Mouse (Mus musculus) liver, embryonic 12.5 days (tissue): Measurements from ENCODE around the gene Nol8. TPM values are rescaled to one million over a fixed set of nuclear protein-coding genes. Genes with fewer than 3 reads are reported as not detected.

Experiments
- ATAC-seq: fragments of 200-750 bp; cut with Nextera tagmentation; 2 replicates; pipeline ENCODE4 v1.8.0; 2017; ENCODE audit warnings: moderate number of reproducible peaks, mild to moderate bottlenecking, moderate library complexity
- H3K27ac ChIP-seq: fragments of 300-500 bp; sonication (generic); 2 replicates; pipeline ENCODE4 v1.5.1; 2016; ENCODE audit warnings: mild to moderate bottlenecking
- H3K27me3 ChIP-seq: fragments of 300-500 bp; sonication (generic); replicated peaks from 2 replicates; pipeline ENCODE4 v1.6.1; 2016; ENCODE audit warnings: mild to moderate bottlenecking, moderate library complexity
- H3K36me3 ChIP-seq: fragments of 300-500 bp; sonication (generic); 2 replicates; pipeline ENCODE4 v1.6.1; 2016; ENCODE audit warnings: mild to moderate bottlenecking, moderate library complexity
- H3K4me1 ChIP-seq: fragments of 300-500 bp; sonication (generic); 2 replicates; pipeline ENCODE4 v1.6.1; 2016
- H3K4me2 ChIP-seq: fragments of 300-500 bp; sonication (generic); 2 replicates; pipeline ENCODE4 v1.6.1; 2016; ENCODE audit warnings: mild to moderate bottlenecking, moderate library complexity
- H3K4me3 ChIP-seq: fragments of 300-500 bp; sonication (generic); 2 replicates; pipeline ENCODE4 v1.5.1; 2016; ENCODE audit warnings: mild to moderate bottlenecking, moderate library complexity
- H3K9ac ChIP-seq: fragments of 300-500 bp; sonication (generic); 2 replicates; pipeline ENCODE4 v1.6.1; 2016; ENCODE audit warnings: mild to moderate bottlenecking, moderate library complexity
- H3K9me3 ChIP-seq: fragments of 300-500 bp; sonication (generic); replicated peaks from 2 replicates; pipeline ENCODE4 v1.6.1; 2016; ENCODE audit warnings: mild to moderate bottlenecking, moderate library complexity
- WGBS: fragments of 180-500 bp; shearing (Covaris S2); methylation state at CpG from one replicate; pipeline ENCODE4 v1.1.7; 2016; ENCODE audit not compliant: insufficient replicate concordance; 5-methylcytosine and 5-hydroxymethylcytosine counted together
- polyA plus RNA-seq: library from polyadenylated mRNA; unstranded; fragments of >200 nt; fragmentation: Nextera tagmentation; extraction: Ambion mirVana; gene quantifications from 2 replicates; pipeline ENCODE4 v1.2.1, GENCODE M21; 2016

Nol8 gene
- polyA plus RNA-seq, 1 experiment from 2014 or later: 19.7 TPM

- ATAC-seq: no peak
Observed at GRCm38 (mm10) chr13:49706032-49706690, 53.3 kb downstream of the Nol8 start.

GRCm38 (mm10) chr13:49708311-49708710 lies 55.4 kb downstream of the Nol8 start:
- peaks cover 24% of the 10 kb centered on the region for H3K4me1 ChIP-seq
- H3K27ac ChIP-seq: no peak overlapping the region
- H3K4me3 ChIP-seq: no peak overlapping the region
- H3K4me2 ChIP-seq: no peak overlapping the region
- peaks cover 99% of the 10 kb centered on the region for H3K36me3 ChIP-seq
- H3K9ac ChIP-seq: no peak overlapping the region
- WGBS: 88% methylated on average over 8 of the region's 8 CpGs
- H3K9me3 ChIP-seq: no peaks in the 10 kb centered on the region
- H3K27me3 ChIP-seq: no peaks in the 10 kb centered on the region
- no peak for ATAC-seq

More at GRCm38 (mm10) chr13:49706032-49706690, 53.3 kb downstream of the Nol8 start:
- H3K4me1 ChIP-seq: peaks cover 8% of the 10 kb centered on the region
- H3K9ac ChIP-seq: no peak overlapping the region
- no peak overlapping the region for H3K4me3 ChIP-seq
- H3K4me2 ChIP-seq: no peak overlapping the region
- no peaks in the 10 kb centered on the region for H3K27me3 ChIP-seq
- 86% methylated on average over 3 of the region's 3 CpGs for whole genome bisulfite sequencing
- H3K9me3 ChIP-seq: no peaks in the 10 kb centered on the region
- no peak overlapping the region for H3K27ac ChIP-seq
- peaks cover 99% of the 10 kb centered on the region for H3K36me3 ChIP-seq

GRCm38 (mm10) chr13:49712047-49712721 lies 59.3 kb downstream of the Nol8 start:
- peak overlapping the region; percentile 53; the same call in 1 of the 2 replicates for H3K27ac ChIP-seq
- 69% methylated on average over 12 of the region's 12 CpGs for WGBS
- no peak overlapping the region for H3K9ac ChIP-seq
- no peaks in the 10 kb centered on the region for H3K27me3 ChIP-seq
- H3K36me3 ChIP-seq: peaks cover 99% of the 10 kb centered on the region
- H3K9me3 ChIP-seq: no peaks in the 10 kb centered on the region
- ATAC-seq: peak; percentile 70
- H3K4me1 ChIP-seq: peaks cover 24% of the 10 kb centered on the region
- H3K4me2 ChIP-seq: no peak overlapping the region
- H3K4me3 ChIP-seq: no peak overlapping the region

GRCm38 (mm10) chr13:49719310-49719709 lies 66.4 kb downstream of the Nol8 start:
- Histone ChIP-seq H3K9me3 (no peaks in the 10 kb centered on the region), H3K36me3 (peaks cover 98% of the 10 kb centered on the region), H3K9ac (no peak overlapping the region), H3K4me2 (no peak overlapping the region), H3K27ac (no peak overlapping the region), H3K27me3 (no peaks in the 10 kb centered on the region), H3K4me3 (no peak overlapping the region), H3K4me1 (no peaks in the 10 kb centered on the region)
- 76% methylated on average over 3 of the region's 3 CpGs for WGBS
- ATAC-seq: no peak

Other genes starting within 250 kb of the Nol8 start
- 13.6 and 13.9 TPM in 2 replicates for gene Ippk, start 231.8 kb upstream of the Nol8 start, polyA plus RNA-seq
- gene Tes3-ps, start 159.8 kb upstream of the Nol8 start, polyA plus RNA-seq: 1.1 and 1.2 TPM in 2 replicates
- 0.28 and 0.33 TPM in 2 replicates for gene Ecm2, start 148.3 kb upstream of the Nol8 start, polyA plus RNA-seq
- gene Aspn, start 108.6 kb upstream of the Nol8 start, polyA plus RNA-seq: 0.26 and 0.39 TPM in 2 replicates
- 0.83 and 1.0 TPM in 2 replicates for gene Omd, start 70.6 kb upstream of the Nol8 start, polyA plus RNA-seq
- 2.0 and 2.7 TPM in 2 replicates for gene Ogn, start 45.0 kb upstream of the Nol8 start, polyA plus RNA-seq
- 30.2 and 33.4 TPM in 2 replicates for gene Cenpp, start 293 bp upstream of the Nol8 start, polyA plus RNA-seq
- 94.1 and 94.9 TPM in 2 replicates for gene Iars, start 29.0 kb downstream of the Nol8 start, polyA plus RNA-seq
- not detected in 2 replicates for gene Gm30302, start 145.9 kb downstream of the Nol8 start, polyA plus RNA-seq